Mouse (Mus musculus) left cerebral cortex, adult 18-20 months (tissue): ENCODE results near the gene Ccnb1. TPM values are rescaled to one million over a fixed set of nuclear protein-coding genes. Genes with fewer than 3 reads are reported as not detected.
"Not testable (repeated sequence)": the region's sequence is repeated elsewhere in the genome, so short reads cannot be mapped to it uniquely, and the experiment has no call there.

ENCODE experiments used
- DNase-seq, 2 experiments: peaks; one replicate each; pipeline ENCODE4 v3.0.0; 2021 to 2022; ENCODE audit warnings: low spot score in 2 of 2, mixed read lengths in 1 of 2
- long read RNA-seq, 2 experiments: library from polyadenylated mRNA; stranded (forward); transcript quantifications; one replicate each; pipeline ENCODE4 v2.0.0; 2021
- total RNA-seq, 2 experiments: library from RNA; stranded (reverse); gene quantifications; 2 replicates each; pipeline ENCODE4 v1.2.3; 2021

Ccnb1 gene
- total RNA-seq = under 1 TPM; 0.47 to 0.67 TPM
- long read RNA-seq, experiment 1 = 0 reads
- long read RNA-seq, experiment 2 = 0 reads

DNA sequence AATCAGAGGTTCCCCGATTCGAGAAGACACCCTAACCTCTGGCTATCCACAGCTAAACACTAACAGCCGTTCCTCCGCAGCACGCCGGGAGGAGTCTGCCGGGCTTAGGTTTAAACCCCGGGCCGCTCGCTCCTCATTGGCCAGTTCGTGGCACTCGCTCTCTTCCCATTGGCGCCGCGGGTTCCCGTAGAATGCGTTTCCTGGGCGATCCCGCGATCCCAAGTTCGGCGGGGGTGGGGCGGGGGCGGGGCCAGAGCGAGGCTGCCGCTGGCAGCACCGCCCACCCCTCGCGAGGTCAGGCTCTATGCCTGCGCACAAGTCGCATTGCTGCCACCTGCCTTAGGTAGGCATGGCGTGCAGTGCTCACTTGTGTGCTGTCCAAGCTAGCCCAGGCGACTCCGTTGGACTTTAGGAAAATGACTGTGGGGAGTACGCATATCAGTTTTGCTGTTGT lies at the start of gene Ccnb1:
TSS of gene Ccnb1 (minus strand) at position 157 of the 454 bp plus-strand sequence.
- DNase-seq = peak; percentile 83 to 87

DNA sequence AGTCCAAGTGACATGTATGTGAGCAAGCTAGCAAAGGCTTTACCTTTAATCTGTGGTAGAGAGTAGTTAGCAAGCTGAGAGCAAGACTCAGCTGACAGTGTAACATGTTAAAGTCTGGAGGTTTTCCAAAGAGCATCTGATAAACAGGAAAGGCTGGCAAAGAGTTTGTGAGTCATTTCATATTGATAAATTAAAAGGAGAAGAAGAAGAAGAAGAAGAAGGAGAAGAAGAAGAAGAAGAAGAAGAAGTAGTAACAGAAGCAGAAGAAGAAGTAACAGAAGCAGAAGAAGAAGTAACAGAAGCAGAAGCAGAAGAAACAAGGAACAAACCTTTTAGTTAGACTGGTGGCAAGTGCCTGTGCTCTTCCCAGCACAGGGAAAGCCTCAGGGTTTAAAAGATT lies 48.4 kb upstream of the Ccnb1 start:
- no peak for DNase-seq

DNA sequence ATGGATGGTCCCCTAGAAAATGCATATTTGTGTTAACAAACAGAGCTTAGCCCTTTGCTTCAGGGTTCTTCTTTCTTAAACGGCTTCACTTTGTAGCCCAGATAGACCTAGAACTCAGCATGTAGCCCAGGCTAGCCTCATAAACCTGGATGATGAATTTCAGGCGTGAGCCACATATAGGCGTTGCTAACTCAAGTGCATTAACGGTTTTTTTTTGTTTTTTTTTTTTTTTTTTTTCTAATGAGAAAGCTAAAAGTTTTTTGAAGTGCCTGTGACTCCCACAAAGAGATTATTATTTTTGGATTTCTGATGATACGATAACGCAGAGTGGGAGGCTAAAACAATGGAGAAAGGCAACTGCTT lies 47.3 kb upstream of the Ccnb1 start:
- DNase-seq = no peak

DNA sequence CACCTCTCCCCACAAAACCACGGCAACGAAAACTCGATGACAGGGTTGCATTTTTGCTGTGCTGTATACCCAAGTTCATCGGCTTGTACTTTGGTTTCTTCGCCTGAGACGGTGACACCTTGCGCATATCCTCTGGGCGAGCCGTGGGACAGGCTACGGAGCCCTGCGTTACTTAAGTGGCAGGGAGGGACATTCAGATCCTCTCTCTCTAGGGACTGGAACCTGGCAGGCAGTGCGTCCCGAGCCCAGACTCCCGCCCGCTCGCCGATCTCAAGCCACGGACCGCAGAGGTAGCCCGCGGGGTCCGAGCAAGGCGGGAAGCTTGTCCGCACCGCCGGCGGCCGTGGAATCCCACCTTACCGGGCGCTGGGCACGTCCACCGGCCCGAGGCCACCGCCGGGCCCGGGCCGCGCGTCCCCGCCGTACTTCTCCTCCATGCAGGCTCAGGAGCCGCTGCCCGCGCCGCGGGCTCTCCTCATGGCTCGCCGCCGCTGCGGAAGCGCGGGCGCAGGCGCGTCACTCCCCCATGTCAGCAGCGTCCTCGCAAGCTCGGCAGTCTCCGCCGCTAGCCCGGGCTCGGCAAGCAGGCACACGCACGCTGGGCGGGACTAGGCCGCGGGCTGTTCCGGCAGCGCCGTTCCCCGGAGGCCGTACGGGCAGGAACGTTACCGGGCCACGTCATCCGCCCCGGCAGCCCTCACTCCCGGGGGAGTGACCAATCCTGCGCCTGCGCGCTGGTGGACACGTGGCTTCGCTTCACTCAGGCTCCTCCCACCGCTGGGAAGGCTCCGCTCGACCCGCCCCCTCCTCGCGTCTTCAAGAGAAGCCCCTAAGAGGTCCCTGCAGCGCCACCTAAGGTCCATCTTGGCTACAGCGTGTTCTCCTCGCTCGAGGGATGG lies 46.6 kb upstream of the Ccnb1 start, which contains the start of gene Slc30a5:
TSS of gene Slc30a5 (minus strand) at position 687 of the 899 bp plus-strand sequence.
- DNase-seq = peak; percentile 99

DNA sequence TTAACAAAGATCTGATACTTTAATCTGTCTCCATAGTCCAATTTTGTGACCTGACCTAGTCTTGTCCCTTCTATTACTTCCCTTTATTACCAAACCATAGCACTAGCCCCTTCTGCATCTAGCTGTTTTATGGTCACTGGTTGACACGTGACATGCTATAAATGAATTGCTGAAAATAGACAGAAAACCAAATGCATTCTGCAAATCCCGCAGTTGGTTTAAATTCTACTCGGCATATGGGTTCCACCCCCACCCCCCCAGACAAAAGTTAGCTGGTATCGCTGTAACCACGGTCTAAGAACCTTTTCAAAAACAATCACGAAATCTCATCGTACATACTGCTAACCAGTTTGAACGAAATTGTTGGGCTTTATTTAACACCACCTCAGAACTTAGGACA lies 45.8 kb upstream of the Ccnb1 start:
- no peak for DNase-seq

DNA sequence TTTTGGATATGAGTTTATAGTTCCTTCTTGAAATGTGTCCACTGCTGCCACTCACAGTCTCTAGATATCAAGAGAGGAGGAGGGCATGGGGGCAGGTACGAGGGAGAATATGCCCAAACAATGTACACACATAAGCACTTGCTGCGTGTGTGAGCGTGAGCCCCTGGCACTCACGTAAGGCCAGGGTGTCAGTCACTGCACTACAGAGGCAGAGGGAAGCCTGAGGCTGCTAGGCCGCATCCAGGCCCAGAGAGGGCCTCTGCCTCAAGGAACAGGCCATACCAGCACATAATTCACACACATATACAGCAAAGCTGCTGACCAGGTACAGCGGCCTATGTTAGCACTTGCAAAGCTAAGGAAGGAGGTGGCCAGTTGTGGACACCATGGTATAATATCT lies 44.8 kb upstream of the Ccnb1 start:
- no peak for DNase-seq

DNA sequence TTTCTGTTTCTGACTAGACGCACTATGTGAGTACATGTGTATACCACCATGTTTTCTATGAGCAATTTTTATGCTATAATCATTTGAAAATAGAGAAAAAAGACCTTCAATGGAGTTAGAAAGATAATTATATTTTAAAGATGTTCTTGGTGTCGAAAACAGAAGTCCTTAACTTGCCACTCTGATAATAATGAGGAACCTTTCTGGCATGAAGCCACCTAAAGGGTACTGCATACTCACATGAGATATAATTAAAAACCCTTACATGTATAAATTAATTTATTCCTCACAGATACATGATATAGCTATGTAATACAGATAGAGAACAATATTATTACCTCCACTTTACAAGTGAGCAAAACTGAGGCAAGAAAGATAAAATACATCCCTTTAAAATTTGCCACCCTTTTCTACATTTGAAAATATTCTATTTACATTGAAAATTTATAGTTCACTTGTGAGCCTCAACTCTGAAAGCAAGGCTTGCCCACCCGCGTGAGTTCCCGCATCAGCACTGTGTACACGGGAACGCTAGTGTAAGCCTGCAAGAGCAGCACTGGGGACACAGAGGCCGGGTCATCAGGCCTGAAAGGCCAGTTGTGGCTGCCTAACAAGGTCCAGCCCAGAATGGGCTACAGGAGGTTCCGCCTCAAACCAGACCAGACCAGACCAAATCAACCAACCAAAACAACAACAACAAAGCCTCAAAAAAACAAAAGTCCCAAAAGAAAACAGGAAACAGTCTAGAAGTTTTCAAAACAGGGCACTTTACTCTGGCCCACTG lies 39.4 kb upstream of the Ccnb1 start:
- DNase-seq = no peak

DNA sequence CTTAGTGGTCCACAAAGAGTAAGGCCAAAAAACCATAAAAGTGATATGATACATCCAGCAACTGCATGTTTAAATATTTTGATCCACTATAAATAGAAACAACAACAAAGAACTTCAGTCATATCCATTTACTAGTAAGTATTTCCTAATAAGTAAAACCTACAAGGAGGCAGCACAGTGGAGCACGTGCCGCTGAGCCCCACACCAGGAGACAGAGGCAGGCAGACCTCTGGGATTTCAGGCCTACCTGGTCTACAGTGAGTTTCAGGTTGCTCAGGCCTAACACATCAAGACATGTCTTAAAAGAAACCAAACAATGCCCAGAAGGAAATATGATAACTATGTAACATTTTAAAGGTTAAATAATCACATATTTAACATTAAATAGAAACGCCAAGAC lies 38.5 kb upstream of the Ccnb1 start:
- no peak for DNase-seq

DNA sequence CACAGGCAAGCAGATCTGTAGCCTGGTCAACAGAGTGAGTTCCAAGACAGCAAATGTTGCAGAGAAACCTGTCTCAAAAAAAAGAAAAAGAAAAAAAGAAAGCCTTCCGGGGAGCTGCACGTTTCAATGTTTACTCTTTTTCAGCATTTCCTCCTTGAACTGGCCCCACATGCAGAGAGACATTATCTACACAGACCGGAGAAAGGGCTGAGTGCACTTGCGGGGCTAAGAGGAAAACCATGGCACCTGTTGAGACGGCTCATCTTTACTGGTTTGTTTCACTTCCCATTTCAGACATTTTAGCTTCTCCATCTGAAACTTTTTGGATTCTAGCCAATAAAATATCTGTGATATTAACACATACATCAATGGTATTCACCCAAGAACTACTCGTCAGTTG lies 37.9 kb upstream of the Ccnb1 start:
- DNase-seq = no peak

DNA sequence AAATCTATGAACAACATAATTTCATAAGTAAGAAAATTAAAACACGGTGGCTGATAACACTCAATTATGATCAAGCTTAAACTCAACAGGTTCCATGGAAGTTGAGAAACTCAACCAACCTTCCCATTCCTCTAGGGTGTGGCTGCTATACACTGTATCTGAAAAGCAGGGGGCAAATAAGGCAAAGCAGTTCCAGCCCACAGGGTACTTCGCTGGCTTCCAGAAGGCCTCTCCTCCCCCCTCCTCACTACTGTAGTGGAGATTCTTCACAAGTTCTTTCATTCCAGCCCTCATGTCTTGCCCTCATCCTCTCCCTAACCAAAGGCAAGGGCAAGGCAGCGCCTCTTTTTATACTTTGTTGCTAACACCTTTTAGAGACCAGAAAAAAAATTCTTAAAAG lies 37.5 kb upstream of the Ccnb1 start:
- DNase-seq = no peak

DNA sequence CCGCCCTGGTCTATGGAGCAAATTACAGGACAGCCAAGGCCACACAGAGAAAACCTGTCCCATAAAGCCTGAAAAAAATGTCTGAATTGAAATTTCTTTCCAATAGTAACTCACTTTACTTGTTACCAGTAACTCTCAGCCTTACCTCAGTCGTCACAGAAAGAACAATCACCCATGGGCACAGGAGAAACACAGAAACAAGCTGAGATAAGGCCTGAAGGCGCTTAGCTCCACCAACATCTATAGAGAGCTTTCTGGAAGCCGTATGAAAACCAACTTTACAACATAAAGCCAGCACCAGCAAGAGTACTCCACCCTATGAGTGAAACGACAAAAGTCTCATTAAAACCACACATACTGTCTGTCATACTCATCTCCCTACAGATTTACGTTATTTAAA lies 28.1 kb upstream of the Ccnb1 start:
- no peak for DNase-seq

DNA sequence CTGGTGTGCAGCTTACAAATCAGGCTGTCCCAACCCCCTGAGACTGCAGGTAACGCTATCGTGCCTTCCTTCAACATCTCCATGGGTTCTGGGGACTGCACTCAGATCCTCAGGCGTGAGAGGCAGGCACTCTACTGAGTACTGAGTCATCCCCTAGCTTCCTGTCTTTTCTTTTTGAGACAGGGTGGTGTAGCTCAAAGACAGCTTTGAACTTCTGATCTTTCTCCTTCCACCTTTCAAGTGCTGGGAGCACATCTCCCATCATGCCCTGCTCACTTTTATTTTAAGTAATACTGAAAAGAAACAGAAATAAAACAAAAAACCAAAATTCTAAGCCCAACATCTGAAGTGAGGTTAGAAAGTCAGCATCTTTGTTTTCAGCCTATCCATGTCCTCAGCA lies 19.4 kb upstream of the Ccnb1 start:
- no peak for DNase-seq

DNA sequence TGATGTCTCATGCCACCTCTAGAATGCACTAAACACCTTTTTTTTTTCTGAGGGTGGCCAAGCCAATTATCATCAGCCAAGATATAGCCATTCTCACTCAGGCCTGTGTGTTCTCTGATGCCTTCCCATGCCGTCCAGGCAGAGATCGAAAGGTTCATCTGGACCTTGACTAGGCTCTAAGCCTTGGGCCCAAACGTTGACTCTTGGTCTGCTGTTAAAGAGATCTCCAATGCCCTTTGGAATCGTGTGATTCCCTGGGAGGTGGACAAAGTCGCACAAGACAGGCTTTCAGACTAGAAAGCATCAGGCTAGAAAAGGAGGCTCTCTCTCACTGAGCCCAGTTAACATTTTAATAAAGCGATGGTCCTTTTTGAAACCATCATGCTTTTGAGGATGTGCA lies 10.8 kb upstream of the Ccnb1 start:
- no peak for DNase-seq

DNA sequence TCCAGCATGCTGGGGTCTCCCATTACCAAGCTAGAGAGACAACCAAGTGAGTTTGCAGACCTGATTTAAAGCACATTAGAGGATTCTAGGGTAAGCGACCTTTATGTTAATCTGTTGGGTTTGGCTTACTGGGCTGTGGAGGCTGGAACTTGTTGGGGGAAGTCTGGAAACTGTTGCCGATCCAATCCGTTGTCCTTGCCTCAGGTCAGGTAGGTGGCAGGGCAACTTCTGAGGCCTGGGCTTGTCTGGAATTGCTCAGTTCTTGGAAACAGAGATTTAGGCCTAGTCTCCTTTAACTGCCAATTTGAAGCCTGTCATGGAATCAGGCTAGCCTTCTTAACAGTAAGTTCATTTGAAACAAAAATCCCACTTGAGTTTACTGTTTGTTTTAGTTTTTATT lies 2.7 kb upstream of the Ccnb1 start:
- DNase-seq = no peak

DNA sequence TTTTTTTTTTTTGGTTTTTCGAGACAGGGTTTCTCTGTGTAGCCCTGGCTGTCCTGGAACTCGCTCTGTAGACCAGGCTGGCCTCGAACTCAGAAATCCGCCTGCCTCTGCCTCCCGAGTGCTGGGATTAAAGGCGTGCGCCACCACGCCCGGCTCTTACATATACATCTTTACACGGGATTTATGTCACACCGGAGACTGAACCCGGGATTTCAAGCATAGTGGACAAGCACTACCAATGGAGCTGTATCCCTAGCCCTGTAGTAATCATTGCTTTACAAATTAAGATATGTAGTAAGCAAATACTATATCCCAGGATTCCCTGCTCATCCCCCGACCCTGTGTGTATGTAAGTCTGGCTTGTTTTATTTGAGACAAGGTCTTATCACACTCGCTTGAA lies 1.7 kb upstream of the Ccnb1 start:
- DNase-seq = not testable (repeated sequence)

DNA sequence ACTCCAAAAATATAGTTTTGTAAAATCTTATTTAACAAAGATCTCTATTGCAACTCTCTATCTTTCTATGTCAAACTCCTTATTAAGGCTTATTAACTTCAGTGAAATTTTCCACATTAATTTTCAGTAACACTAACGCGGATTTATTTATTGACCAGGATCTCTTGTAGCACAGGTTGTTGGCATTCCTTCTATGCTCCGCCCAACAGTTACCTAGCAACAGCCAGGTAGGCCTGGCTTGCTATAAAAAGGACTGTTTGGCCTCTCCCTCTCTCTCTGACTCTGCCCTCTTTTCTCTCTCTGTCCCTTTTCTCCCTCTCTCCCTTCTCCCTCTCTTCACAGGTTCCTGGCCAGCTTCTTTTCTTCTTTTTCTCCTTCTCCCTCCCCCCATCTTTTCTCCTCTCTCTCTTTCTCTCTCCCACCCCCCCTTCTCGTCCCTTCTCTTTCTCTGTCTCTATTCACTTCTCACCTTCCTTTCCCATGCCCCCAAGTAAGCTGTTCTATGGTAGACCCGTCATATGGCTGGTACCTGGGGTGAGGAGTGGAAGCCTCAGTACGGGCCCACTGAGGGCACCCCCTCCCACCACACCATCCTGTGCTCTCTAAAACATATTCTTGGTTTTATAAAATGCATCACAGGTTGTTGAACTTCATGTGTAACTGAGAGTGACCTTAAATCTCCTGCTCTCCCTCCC lies 1.1 kb upstream of the Ccnb1 start:
- no peak for DNase-seq

DNA sequence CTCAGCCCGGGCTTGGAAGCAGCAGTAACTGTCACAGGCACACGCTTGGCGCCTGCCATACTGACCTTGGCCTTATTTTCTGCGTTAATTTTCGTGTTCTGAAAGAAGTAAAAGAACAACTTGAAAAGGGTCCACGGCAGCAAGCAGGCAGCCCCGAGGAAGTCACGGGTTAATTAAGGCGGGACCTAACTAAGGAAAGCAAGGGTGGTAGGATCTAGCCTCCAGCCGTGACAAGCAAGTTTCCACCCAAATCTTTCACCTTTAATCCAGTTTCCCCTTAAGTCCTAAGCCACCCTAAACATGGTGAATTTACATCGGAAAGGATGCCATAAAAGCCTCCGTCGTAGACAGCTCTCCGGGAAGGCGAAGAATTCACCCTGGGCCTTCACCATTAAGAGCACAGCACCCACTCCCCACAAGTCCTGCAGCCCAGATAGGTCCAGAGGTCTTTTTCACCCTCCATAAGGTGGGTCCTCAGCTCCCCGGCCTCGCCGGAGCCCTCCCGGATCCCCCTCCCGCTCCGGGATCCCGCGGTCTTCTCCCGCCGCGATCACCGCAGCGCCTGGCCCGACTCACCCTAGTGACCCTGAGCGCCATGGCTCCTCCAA lies 460 bp downstream of the Ccnb1 start:
- DNase-seq = no peak

DNA sequence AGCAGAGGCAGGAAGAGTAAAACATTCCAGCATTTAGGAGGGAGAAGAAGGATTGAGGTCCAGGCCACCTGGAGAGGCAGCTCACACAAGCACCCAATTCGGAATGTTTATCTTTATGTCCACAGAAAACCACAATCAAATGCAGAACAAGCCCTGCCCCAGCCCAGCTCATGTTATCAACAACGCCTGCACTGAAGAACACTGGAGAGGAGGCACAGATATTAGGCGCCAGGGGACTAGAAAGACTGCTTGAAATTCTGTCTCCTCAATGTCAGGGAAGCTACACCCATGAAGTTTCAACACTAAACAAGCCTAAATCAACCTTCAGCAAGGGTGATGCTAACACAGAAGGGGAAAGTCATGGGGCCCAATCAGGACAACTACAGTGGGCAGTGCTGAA lies 8.9 kb downstream of the Ccnb1 start:
- no peak for DNase-seq

DNA sequence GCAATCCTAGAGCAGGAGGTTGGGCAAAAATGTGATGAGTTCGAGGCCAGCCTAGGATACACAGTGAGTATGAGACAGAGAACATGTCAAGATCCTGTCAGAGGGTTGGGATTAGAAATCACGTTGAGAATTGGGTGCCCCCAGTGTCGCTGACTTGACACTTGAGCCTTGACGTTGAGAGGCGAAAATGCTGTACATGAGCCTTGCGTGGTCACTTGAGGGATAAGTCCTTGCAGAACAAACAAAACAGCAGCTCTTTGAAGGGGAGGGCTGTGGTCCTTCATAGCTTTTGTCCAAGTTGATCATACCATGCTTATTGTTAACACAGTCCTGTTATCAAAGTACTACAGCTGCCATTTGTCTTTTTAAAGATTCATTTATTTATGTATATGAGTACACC lies 9.7 kb downstream of the Ccnb1 start:
- DNase-seq = no peak

DNA sequence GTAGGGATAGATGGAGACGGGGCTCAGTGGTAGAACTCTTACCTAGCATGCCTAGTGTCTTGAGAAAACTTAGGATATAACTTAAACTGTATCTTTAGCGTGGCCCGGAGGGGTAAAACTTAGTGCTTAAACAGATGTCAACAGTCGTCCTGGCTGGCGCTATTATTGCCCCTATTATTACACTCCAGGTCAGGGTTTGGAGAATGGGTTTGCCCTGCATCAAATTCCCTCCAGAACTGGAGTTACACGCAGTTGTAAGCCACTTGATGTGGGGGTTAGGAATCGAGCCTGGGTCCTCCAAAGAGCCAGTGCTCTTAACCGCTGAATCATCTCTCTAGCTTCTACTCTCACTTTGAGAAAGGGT lies 10.3 kb downstream of the Ccnb1 start:
- DNase-seq = no peak
